Mouse (Mus musculus) retina, postnatal 7 days (tissue): ENCODE measurements around the gene Ehd1.

Experiments
- DNase-seq: peaks from one replicate; pipeline ENCODE4 v3.0.0-alpha.2; 2012; ENCODE audit warnings: low read depth, low spot score

Gene Ehd1

DNA sequence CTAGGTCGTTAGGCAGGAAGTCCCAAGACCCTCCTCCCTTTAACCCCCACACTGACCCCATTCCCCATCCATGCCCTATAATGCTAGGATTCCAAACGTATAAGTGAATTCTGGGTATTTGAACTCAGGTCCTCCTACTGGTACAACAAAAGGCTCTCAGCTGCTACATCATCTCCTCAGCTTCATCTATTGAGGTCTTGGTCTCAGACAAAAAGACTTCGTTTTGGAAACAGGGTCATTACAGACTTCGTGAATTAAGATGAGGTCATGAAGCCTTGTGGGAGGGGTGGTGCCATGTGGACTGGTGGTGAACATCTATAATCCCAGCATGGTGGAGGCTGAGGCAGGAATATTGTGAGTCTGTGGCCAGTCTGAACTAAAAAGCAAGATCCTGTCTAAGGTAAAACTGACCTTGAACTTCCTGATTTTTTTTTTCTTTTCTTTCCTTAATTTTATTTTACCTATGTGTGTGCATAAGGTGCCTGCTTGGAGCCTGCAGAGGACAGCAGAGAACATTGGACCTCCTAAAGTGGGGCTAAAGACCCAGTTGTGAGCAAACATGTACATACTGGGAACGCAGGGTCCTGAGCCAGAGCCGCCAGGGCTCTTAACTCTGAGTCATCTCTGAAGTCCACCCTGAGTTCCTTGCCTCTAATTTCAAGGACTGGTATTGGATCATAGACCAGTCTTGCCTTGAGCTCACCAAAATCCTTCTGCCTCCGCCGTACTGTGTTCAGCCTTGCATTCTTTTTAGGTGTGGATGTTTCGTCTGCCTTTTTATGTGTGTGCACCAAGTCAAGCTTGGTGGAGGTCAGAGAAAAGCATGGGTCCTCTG lies 57.5 kb downstream of the Ehd1 start:
- DNase-seq: no peak

DNA sequence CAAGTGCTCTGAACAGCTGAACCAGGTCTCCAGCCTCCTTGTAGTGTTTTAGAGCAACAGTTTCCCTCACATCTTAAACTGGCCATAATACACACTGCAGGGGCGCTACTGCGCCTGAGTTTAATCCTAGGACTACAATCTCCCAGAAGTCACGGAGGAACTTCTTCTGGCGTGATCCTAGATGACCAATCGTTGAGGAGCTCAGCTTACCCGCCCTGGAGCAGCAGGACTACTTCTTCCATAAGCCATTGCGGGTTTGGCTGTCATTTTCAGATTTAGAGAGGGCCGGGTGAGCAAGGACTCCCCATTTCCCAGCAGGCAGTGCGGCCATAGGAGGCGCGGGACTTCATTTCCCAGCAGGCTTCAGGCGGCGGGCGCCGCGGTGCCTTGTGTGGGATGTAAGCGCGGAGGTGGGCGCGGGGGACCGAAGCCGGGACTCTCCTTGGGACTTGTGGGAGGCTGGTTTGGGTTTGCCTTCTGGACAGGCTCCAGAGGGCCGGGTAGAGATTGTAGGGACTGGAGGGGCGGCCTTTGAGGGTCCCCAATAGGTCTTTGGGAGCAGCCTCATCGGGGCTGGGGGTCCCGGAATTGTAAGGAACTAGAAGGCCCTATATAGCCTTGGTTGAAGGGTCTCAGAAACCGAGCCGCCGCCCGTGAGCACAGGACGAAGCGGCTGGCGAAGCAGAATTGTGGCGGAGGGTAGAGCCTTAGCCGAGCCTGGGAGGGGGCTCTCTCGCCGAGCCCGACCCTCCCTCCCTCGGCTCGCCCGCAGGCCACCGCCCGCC lies 58.3 kb downstream of the Ehd1 start, which contains the start of gene Men1:
Men1 (plus strand) TSS at position 307 of the 785 bp plus-strand sequence.
- peak; percentile 92 for DNase-seq

DNA sequence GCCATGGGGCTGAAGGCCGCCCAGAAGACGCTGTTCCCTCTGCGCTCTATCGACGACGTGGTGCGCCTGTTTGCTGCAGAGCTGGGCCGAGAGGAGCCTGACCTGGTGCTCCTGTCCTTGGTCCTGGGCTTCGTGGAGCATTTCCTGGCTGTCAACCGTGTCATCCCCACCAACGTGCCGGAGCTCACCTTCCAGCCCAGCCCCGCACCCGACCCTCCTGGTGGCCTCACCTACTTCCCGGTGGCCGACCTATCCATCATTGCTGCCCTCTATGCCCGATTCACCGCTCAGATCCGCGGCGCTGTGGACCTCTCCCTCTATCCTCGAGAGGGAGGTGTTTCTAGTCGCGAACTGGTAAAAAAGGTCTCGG lies 58.9 kb downstream of the Ehd1 start:
- DNase-seq: no peak

DNA sequence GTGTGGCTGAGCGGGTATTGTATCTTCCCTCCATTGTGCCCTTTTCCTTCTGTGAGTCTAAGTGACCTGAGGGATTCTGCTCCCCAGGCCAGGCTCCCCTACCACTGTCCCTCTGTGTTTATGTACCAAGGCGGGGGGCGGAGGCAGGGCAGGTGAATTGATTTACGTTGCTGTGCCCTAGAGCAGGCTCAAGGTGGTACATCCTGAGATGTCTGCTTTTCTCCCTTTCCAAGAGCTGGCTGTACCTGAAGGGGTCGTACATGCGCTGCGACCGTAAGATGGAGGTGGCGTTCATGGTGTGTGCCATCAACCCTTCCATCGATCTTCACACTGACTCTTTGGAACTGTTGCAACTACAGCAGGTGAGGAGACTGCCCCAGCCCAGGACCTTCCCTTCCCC lies 60.4 kb downstream of the Ehd1 start:
- no peak for DNase-seq

DNA sequence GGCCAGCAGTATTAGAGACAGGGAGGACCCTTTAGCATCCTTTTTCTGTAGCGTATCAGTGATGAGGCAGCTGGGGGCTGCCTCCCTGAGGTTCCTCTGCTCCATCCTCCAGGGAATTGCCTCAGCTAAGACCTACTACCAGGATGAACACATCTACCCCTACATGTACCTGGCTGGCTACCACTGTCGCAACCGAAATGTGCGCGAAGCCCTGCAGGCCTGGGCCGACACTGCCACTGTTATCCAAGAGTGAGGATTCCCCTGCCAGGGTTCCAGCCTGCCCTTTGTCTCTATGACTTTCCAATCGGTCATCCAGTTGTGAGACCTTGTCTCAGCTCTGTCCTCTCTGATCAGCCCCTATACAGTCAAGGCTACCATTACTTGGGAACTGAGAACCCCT lies 61.6 kb downstream of the Ehd1 start:
- no peak for DNase-seq

DNA sequence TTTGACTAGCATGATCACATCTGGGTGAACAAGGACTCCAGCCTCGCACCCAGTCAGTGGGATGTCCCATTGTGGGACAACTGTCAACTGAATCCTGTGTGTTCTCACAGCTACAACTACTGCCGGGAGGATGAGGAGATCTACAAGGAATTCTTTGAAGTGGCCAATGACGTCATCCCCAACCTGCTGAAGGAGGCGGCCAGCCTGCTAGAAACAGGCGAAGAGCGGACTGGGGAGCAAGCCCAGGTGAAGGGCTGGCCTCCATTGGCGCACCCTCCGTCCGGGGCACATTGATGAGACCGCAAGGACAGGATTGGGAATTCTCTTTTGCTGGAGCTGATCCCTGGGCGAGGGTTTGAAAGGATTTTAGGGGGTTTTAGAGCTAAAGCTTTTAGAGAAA lies 62.2 kb downstream of the Ehd1 start:
- no peak for DNase-seq

DNA sequence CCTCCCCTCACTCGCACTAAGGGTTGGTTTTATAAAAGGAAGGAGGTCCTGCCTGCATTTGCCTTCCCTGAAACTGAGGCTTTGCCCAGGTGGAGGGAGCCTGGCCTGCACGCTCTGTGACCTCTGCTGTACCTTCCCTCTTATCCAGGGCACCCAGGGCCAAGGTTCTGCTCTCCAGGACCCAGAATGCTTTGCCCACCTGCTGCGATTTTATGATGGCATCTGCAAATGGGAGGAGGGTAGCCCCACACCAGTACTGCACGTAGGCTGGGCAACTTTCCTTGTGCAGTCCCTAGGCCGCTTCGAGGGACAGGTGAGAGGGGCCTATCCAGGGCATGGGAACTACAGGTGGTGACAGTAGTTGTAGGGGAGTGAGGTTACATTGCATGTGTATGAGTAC lies 62.7 kb downstream of the Ehd1 start:
- DNase-seq: no peak

DNA sequence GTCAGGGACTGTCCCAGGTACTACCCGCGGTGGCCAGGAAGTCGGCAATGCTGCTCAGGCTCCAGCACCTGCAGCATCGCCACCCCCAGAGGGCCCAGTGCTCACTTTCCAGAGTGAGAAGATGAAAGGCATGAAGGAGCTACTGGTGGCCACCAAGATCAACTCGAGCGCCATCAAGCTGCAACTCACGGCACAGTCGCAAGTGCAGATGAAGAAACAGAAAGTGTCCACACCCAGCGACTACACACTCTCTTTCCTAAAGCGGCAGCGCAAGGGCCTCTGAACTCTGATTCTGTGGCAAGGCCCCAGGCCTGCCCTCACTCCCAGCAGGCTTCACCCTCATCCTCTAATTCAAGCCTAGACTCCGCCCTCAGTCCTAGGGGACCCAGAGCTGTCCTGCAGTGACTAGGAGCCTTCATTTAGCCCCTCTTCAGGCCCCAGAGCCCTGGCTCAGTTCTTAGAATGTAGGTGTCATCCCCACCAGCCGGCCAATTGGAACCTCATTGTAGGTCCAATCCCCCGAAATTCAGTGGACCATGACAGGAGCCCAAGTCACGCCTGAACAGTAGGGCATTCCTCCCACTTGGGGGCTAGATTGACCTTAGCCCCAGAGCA lies 63.5 kb downstream of the Ehd1 start:
- no peak for DNase-seq

DNA sequence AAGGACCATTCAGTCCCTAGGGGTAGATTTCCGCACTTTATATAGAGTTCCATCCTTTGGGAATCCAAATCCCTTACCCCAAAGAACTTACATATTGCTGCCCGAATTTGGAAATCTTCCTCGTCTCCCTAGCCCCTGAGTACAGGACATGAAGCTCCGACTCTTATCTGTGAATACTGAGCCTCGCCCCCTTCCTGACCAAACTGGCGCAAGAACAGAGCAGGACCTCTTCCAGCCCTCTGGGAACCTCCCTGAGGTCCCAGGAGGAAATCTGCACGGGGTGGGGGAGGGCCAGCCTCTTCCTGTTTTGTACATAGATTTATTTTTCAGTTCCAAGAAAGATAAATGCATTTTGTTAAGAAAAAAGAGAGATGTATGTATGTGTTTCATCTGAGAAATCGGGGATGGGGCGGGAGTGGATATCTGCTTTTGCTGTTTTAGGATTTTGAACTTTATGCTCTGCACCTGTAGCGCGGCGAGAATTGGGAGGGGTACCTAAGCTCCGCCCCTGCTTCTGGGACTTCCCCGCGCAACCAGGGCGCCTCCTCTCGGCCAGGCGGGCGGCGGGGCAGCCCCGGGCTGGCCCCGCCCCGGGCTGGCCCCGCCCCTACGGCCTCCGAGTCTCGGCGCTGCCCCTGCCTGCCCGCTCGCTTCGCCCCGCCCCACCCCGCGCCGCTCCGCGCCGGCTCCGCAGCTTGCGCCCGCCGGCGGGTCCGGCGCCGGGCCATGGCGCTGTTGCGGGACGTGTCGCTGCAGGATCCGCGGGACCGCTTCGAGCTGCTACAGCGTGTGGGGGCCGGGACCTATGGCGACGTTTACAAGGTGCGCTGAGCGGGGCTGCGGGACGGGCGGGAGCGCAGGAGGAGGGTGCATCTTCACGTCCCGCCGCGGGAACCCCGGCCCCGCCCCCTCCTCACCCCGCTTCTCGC lies 64.3 kb downstream of the Ehd1 start, which contains the start of gene Map4k2:
Map4k2 (plus strand) TSS at position 612 of the 929 bp plus-strand sequence.
- DNase-seq: peak; percentile 56

DNA sequence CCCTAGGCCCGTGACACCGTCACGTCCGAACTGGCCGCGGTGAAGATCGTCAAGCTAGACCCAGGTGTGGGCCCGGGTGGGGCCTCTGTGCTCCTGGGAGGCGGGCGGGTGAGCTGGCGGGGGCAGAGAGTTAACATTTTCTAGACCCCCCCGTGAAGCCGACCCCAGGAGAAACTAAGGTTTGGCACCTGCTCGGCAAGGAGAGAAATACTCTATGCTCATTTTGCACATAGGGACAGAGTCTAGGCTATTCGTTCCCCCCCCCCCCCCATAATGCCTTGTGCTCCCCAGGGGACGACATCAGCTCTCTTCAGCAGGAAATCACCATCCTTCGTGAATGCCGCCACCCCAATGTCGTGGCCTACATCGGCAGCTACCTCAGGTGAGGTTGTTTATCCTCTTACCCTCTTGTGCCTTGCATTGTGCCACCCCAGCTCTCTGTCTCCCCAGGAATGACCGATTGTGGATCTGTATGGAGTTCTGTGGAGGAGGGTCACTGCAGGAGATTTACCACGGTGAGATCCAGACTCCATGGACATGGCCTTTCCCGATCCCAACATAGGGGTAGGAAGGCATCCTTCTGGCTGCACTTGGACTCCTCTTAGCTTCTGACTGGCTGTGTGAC lies 65.0 kb downstream of the Ehd1 start:
- no peak for DNase-seq

DNA sequence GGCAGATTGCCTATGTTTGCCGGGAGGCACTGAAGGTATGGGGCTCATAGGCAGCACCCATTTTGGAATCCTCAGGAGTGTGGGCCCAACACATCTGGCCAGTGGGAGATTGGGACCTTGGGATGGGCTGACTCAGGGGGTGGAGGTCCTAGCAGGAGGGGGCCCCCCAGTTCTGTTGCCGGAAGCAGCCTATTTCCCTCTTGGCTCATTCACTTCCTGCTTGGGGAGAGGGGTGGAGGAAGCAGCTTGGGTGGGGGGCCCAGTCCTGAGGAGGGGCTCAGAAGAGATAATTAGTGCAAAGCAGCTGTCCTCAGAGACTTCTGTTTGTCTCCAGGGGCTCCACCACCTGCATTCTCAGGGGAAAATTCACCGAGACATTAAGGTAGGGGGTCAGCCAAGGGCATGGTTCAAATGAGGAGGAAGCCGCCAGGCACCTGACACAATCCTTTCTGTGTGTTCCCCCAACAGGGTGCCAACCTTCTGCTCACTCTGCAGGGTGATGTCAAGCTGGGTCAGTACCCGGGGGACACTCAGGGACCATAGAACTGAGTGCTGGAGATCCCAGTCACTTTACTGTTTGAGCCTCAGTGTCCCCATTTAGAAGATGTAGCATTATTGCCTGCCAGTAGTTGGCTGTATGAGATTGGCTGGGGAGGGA lies 65.9 kb downstream of the Ehd1 start:
- no peak for DNase-seq

DNA sequence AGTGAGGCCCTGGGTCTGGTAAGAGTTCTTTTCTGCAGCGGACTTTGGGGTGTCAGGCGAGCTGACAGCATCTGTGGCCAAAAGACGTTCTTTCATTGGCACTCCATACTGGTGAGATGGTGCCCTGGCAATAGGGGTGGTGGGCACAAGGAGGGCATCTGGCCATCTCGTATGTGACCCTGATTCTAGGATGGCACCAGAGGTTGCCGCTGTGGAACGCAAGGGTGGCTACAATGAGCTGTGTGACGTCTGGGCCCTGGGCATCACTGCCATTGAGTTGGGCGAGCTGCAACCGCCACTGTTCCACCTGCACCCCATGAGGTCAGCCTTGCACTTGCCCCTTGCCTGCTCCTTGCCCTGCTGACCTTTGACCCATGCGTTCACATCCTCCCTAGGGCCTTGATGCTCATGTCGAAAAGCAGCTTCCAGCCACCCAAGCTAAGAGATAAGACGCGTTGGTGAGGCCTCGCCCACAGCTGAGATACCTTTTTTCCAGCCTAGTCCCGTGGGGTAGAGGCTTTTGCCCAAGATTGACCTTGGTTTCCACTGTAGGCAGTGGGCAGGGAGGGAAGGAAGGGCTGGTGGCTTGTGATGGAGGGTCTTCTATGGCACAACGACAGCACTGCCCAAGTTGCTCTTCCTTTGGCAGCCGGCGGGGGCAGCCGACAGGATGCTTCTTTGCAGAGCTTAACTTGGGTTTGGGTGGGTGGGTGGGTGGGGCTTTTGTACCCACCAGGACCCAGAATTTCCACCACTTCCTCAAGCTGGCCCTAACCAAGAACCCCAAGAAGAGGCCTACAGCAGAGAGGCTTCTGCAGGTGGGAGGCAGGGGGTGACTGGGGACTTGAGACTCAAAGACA lies 66.8 kb downstream of the Ehd1 start:
- DNase-seq: no peak

DNA sequence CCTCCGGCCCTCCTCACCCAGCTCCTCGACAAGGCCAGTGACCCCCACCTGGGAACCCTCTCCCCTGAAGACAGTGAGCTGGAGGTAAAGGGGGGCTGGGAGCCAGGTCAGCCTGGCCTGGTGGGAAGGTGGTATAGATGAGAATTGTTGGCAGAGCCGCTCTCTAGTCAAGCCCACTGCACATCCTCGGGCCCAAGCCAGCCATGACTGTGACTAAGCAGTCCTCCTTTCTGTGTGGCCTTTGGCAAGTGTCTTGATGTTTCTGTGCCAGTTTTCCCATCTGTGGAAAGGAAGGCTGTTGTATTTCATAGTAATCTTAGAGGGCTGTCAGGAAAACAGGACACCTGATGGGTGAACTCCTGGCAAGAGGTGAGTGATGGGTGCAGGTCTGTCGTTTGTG lies 67.5 kb downstream of the Ehd1 start:
- DNase-seq: no peak

DNA sequence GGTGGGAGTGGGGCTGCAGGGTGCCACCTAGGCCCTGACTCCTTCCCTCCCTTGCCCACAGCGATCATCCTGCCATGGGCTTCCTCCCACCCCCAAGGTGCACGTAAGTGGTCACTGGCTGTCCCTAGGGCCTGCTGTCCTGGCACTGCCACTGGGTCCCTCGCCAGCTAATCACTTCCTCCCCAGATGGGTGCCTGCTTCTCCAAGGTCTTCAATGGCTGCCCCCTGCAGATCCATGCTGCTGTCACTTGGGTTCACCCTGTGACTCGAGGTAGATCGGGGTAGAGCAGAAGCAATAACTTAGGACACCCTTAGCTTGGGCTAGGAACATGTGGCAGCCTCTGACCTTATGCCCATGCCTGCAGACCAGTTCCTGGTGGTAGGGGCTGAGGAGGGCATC lies 69.5 kb downstream of the Ehd1 start:
- no peak for DNase-seq

DNA sequence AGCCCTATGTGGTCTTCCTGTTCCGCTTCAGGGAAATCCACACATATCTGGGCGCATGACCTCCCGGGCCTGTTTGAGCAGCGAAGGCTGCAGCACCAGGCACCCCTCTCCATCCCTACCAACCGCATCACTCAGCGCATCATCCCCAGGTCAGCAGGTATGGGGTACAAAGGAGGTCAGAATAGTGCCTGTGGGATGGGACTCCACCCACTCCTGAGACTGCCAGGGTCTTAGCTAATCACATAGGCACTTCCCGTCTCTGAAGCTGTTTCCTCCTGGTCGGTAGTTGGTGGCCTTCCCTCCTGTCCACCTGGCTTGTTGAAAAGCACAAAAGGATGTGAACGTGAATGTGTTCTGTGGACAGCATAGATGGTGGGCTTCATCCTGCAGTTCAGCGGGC lies 70.1 kb downstream of the Ehd1 start:
- no peak for DNase-seq

DNA sequence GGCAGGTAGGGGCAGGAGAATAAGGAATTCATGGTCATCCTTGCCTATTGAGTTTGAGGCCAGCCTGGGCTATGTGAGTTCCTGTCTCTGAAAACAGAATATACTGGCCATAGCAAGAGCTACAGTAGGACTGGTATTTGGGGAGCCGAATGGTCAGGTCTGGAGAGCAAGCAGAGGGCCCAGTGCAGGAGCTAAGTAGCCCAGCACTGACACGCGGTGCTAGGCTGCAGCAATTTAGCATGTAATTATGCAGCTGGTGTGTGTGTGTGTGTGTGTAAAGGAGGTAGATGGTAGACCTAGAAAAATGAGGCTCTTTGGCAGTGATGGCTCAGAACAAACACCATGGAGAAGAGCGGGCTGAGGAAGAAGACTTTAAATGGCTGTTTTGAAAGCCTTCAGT lies 71.1 kb downstream of the Ehd1 start:
- no peak for DNase-seq

DNA sequence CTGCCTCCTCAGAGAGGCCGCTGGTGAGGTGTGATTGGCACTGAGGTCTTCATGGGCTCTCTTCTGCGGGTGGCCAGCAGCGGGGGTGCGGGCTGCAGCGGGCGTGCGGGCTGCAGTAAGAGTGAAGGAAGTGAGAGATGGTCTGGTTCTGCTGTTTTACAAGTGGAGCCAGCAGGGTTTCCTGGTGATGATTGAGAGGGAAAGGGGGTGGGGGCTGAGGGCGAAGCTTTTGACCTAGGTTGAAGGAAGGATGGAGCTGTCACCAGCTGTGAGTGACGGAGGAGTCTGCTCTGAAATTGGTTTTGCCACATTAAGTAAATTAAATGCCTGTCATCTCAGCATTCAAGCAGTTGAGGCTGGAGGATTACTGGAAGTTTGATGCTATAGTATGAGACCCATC lies 72.2 kb downstream of the Ehd1 start:
- no peak for DNase-seq

DNA sequence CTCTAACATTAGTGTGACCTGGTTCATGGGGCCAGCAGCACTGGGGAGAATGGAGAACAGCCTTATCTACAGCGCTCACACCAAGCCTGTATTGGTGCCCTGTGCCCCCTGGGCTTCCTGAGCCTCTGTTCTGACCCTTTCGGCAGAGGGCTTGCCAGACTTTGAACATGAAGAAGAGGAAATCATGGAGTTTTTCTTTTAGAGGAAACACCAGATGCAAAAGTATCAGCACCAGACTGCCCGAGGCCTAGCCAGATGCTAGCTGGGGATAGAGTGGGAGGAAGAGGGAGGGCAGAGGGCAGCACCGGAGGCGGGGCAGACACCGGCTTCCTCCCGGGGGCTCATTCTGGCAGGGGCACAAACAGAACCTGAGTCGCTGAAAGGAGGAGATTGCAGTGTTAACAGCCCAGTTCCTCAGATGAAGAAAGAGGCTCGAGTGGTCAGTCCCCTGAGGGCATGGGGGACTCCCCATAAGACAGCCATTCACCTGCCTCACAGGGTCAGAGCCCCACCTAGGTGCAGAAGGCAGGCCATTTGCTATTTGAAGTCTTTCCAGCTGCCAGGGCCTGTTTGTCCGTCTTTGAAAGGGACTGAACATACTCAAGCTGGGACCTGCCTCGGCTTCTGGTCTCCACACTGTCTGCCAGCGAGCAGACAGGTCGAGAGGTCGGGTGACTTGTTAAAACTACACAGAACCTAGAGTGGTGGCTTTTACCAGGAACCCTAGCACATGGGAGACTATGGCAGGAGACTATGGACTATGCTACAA lies 72.9 kb downstream of the Ehd1 start:
- no peak for DNase-seq
